Mouse (Mus musculus): ENCODE data around the gene Adgrl3.

Gene Adgrl3

DNA sequence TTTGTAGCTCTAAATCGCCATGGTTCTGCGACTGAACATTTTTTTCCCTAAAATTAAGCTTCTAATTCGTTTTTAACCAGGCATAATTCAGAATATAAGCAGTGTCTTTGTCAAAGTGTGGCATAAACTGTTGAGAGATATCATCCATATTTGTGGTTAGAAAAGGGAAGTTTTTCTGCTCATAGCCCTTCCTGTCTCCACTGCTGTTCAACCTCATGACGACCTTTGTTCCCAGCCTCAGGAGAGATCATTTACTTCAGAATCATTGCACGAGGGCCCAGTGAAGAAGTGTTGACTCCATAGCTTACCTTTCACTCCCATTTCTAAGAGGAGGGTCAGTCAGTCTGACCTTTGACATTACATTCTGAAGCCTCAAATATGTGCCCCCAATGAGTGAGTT is 56.4 kb downstream of the Adgrl3 start:
- no peak for DNase-seq (ENCODE audit: low read depth, low spot score)

DNA sequence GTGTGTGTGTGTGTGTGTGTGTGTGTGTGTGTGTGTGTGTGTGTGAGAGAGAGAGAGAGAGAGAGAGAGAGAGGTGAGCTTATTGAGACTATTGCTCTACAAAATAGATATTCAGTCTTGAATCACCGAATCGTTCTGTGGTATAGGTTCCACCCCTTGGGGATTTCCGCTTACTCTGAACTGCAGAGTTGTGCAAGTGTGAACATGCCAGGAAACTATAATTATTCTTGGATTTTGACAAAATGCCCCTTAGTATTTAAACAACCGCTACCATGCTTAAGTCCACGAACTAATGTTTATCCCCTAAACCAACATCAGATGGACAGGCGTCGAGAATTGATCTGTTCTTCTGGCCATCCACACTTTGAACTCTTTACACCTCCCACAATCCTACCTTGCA is 57.1 kb downstream of the Adgrl3 start:
- DNase-seq (ENCODE audit: low read depth, low spot score) = no peak

- DNase-seq (ENCODE audit: low read depth, low spot score) = no peak
Observed at GRCm38 (mm10) chr5:81077990-81078389, 58.1 kb downstream of the Adgrl3 start.

- DNase-seq (ENCODE audit: low read depth, low spot score) = no peak
Observed at GRCm38 (mm10) chr5:81083698-81084360, 63.9 kb downstream of the Adgrl3 start.

DNA sequence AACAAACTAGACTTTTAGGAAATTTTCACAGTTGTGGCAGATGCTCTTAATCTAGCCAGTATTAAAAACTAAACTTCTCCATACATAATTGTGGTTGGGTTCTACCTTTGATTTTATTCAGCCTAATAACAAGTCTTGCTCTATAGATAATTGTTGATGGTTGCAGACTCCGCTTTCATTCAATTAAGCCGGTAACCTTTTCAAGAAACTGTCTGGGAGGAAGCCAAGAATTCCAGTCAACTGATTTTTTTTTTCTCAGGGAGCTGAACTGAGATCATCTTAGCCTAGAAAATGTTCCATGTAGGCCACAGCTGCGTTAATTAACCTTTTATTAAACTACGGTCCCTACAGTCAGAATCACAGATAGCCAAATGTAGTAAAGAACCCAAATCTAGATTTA is 65.2 kb downstream of the Adgrl3 start:
- no peak for DNase-seq (ENCODE audit: low read depth, low spot score)

- DNase-seq (ENCODE audit: low read depth, low spot score) = no peak
Observed at GRCm38 (mm10) chr5:81088667-81089066, 68.7 kb downstream of the Adgrl3 start.

DNA sequence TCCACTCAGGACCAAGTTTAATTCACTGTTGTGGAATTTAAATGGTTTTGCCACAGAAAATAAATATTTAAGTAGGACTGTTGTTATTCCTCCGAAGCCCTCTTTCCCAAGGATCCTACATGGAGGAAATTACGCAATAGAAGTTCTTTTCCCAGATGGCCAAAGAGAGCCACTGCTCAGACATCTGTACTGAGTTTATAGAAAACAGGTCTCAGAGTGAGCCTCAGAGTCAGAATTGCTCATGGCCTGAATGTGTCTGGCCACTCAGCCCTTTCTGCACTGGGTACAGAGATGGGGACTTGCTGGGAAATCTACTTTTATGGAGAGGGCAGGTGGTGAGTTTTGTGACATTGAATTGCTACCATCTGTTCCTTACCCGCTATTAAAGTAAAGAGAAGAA is 74.7 kb downstream of the Adgrl3 start:
- DNase-seq (ENCODE audit: low read depth, low spot score) = no peak

GRCm38 (mm10) chr5:81097131-81097530 is 77.2 kb downstream of the Adgrl3 start:
- DNase-seq (ENCODE audit: low read depth, low spot score) = no peak

DNA sequence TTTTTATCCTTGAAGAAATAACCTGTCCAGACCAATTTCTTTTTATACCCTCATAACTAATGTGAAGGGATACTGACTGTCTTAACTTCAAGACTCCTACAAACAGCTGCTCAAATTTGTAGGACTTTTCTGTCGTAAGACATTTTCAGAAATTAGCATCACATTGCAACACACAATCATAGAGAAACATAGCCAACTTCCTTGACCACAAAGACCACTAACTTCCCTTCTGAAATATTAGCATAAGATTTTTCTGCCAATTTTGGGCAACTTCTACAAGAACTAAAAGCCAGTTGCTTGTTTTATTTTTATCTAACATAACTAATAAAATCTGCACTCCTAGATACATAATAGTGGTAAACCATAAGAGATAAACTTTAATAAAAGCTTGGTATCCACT is 87.5 kb downstream of the Adgrl3 start:
- DNase-seq (ENCODE audit: low read depth, low spot score) = no peak

GRCm38 (mm10) chr5:81124483-81124882 is 104.5 kb downstream of the Adgrl3 start:
- DNase-seq (ENCODE audit: low read depth, low spot score) = no peak

DNA sequence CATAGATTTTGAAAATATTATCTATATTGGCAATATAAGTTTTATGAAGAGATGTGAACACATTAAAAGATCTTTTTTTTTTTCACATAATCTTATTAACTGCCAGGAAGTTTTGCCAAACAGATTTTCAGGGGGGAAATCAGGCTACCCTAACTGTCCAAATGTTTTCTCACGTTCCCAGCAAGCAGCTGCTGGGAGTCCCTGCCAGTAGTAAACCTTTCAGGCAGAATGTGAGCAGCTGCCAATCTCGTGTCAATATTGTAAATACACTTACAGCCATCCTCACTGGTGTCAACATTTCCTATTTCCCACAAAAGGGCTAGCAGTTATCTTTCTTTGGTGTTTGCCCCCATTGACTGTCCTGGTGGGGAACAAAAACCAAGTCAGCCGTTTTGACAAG is 107.7 kb downstream of the Adgrl3 start:
- DNase-seq (ENCODE audit: low read depth, low spot score) = no peak

GRCm38 (mm10) chr5:81136394-81136793 is 116.5 kb downstream of the Adgrl3 start:
- no peak for DNase-seq (ENCODE audit: low read depth, low spot score)

DNA sequence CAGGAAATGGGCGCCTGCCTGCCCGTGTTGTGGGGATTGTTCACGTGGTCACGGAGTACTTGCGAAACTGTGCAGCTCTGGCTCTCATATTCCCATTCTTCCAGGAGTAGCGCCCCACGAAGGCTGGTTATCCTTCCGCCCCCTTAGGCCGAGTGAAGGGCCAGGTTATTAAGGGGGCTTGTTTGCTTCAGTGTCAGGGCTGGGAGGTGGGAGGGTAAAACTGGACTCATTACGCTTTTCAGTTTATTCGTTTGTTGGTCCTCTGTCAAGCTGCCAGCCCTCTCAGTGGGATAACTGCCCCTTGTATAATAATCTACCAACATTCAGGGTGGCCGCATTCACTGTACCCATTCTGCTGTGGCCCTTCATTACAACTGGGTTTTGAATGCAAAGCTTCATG is 135.9 kb downstream of the Adgrl3 start:
- DNase-seq (ENCODE audit: low read depth, low spot score) = no peak

DNA sequence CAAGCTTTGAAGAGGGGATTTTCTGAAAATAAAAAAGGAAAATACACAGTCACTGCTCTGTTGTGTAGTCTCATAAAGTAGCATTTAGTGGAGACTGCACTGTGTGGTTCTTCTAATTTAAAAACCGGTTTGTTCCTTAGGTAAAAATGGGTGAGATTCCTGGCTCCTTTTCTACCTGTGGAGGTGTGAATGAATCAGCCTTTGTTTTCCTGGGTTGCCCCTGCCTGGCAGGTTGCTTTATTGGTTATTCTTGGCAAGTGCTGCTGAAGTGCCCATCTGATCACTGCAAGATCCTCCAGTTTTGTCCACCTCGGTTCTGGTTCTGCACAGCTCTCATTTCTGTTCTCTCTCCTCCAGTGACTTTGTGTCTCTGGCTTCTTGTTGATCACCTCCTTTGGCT is 136.3 kb downstream of the Adgrl3 start:
- DNase-seq (ENCODE audit: low read depth, low spot score) = no peak

GRCm38 (mm10) chr5:81156796-81157195 is 136.9 kb downstream of the Adgrl3 start:
- no peak for DNase-seq (ENCODE audit: low read depth, low spot score)

DNA sequence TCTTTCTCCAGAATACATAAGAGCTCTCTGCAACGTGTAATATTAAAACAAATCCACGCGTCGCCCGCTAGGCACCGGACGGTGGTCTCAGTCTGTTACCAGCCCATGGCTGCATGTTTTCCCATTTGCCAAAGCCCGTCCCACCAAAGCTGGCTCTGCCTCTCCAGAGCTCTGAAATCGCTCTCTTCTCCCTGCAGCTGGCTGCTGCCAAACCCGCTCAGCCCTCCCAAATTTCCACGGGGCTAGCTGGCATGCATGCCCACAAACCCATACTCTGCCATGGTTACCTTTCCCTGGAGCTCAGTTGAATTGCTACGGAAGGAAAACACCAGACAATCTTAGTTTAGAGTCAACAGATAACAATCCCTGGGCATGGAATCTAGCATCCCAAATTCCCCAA is 139.1 kb downstream of the Adgrl3 start:
- DNase-seq (ENCODE audit: low read depth, low spot score) = no peak

- DNase-seq (ENCODE audit: low read depth, low spot score) = no peak
Observed at GRCm38 (mm10) chr5:81160431-81160830, 140.5 kb downstream of the Adgrl3 start.

DNA sequence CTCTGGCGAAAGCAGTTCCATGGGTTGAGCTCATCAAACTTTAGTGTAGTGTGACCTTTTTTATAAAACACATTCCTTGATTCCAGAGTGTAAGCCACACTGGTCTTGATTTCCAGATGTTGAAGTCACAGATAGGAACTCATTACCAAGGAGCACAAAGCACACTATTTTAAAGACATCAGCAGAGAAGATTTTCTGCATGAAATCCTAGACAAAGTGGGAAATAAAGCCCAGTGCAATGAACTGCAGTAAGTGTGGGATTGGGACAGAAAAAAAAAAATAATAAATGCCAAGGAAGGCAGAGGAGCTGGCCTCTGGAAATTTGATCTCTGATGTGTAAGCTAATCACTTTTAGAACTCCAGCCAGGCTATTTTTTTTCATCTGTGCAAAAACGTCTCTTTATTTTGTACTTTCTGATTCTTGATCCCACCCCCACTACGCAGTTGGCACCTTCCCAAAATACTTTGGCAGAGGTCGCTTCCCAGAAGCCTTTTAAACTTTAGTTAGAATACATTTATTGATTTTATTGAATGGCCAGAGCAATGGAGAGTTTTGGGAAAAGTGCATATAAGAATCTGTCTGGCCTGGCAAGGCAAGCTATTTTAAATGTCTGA is 169.0 kb downstream of the Adgrl3 start:
- DNase-seq (ENCODE audit: low read depth, low spot score) = no peak

GRCm38 (mm10) chr5:81200354-81200753 is 180.4 kb downstream of the Adgrl3 start:
- DNase-seq (ENCODE audit: low read depth, low spot score) = no peak

GRCm38 (mm10) chr5:81201885-81202284 is 181.9 kb downstream of the Adgrl3 start:
- DNase-seq (ENCODE audit: low read depth, low spot score) = no peak

DNA sequence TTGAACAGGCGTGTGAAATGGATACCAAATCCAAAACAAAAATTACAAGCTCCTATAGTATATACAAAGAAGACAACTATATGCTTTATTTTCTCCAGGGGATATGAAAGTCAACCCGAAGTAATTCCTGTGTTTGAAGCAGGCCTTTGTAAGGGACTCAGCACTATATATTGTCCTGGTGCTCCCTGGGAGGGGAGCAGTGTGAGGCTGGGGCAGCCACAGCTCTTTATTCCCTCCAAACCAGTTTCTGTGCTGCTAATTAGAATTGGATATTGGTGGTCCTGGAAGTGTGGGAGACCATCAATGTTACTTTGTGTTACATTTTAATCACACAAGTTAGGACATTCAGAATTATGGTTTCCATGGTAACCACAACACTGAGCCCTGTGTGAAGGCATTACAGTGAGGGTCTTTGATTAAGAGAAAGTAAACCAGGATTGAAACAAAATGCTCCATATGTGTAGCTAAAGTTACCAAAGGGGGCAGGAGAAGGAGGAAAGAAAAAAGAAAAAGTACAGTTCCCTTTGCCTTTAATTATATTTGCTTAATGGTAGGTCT is 198.6 kb downstream of the Adgrl3 start:
- no peak for DNase-seq (ENCODE audit: low read depth, low spot score)

DNA sequence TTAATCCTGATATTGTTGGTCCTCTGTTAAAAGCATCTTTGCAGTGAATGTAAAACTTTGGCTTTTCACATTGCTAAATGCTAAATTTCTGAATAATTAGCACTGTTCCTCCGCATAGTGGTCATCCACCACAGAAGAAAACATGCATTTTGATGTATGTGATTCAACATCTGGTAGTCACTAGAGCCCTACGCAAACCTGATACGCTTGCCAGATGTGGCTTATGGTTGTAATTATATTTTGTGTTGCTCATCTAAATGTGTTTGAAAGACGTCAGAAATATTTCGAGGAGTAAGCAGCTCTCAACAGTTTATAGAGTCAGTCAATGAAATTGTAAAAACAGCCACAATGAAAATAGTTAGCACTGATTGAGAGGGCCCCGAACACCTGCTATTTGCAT is 204.5 kb downstream of the Adgrl3 start:
- DNase-seq (ENCODE audit: low read depth, low spot score) = no peak

DNA sequence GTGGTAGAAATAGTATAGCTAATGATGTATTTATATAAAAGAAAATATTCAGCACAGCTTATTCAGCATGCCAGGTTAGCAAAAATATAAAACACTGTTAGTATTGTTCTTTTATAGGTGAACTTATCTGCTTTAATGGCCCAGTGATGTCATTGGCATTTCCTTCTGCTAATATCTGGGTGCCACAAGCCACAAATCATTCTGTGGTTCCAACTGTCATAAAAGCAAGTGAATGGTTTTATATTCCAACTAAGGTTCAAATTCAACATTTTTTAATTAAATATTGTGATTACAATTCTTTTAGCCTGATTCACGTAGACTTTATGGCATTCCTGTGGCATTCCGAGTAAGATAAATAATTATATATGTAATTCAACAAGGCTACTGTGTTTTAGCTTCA is 205.5 kb downstream of the Adgrl3 start:
- no peak for DNase-seq (ENCODE audit: low read depth, low spot score)
